Mouse (Mus musculus) erythroblast, adult 5-6 weeks (primary cell): ENCODE measurements around the gene Rnf144b. TPM values are rescaled to one million over a fixed set of nuclear protein-coding genes. Genes with fewer than 3 reads are reported as not detected.

Source experiments
- ATAC-seq: replicated peaks from 2 replicates; pipeline ENCODE4 v1.8.0; 2016; ENCODE audit warnings: moderate number of reproducible peaks, mild to moderate bottlenecking, moderate TSS enrichment, inconsistent platforms; ENCODE audit not compliant: poor library complexity, low FRiP score, severe bottlenecking
- total RNA-seq, 2 experiments: library from RNA; stranded (forward) in 1 of 2; stranded (reverse) in 1 of 2; fragments of 150-400 nt in 1 of 2; fragments of 200-764, 138-1000 nt in 1 of 2; gene quantifications; 2 replicates each; pipeline versions ENCODE4 v1.2.3 to v1.2.4; 2015 to 2017; ENCODE audit warnings: low replicate concordance in 2 of 2

The Rnf144b gene
- total RNA-seq, 2 experiments from 2014 or later: 4.9 to 6.7 TPM

DNA sequence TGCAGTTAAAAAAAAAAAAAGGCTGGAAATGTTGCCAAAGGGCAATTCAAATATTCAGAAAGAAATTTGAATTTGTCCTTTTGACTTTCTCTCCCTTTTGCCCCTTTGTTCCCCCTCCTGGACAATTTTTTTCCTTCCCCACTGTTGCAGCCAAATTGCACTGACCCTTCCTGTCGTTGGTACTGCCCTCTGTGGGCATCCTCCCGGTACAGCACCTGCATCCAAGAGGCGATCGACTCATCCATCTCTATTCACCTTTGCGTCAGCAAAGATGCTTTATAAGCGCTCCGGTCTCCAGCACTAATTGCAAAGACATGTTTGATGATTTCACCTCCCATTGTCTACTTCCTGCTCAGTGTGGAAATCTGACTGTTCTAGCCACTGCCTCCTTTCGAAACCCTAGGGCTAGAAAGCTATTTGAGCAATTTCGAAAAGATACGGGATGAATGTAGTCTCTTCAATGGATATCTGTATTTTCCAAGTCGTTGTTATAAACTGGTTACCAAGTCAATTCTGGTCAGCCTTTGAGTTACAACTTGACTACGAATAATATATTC is 1.0 kb upstream of the Rnf144b start:
- 0 out of 2 replicates have a peak, but pooled peaks have one; percentile 57 for ATAC-seq

DNA sequence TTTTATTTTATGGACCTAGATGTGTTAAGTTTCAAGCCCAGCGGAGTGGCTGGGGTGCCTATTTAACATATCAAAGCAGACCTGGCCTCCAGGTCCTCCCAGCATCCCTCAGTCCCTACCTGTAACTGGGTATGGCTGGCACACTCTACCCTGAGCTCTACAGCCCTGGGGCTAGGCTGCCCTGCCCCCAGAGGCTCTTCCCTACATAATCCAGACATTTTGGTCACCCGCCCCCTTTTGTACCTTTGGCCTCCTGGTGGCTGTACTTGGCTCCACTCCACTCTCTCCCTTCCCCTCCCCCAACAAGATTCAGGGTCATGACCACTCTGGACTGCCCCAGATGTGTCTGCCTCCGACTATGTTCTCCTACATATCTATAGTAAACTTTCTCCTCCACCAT is 2.0 kb downstream of the Rnf144b start:
- ATAC-seq: no peak

- no peak for ATAC-seq
Measured at GRCm38 (mm10) chr13:47124986-47125385, 2.5 kb downstream of the Rnf144b start.

DNA sequence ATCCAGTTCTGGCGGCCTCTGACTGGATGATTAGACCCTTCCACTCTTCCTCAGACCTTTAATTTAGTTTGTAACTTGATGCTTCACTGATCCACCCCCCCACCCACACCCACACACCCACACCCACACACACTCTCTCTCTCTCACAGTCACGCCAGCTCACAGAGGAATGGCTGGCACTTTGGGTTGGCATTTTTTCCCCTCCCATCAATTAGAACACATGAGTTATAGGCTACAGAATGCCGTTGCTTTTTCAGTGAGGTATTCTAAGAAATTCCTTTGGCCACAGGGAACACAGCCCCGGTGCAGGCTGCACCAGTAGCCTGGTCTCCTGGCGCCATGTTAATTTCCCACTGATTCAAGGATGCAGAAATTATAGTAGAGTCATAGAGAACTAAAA is 3.1 kb downstream of the Rnf144b start:
- no peak for ATAC-seq

GRCm38 (mm10) chr13:47129090-47129489 is 6.6 kb downstream of the Rnf144b start:
- no peak for ATAC-seq

- ATAC-seq: no peak
Measured at GRCm38 (mm10) chr13:47133058-47133457, 10.6 kb downstream of the Rnf144b start.

DNA sequence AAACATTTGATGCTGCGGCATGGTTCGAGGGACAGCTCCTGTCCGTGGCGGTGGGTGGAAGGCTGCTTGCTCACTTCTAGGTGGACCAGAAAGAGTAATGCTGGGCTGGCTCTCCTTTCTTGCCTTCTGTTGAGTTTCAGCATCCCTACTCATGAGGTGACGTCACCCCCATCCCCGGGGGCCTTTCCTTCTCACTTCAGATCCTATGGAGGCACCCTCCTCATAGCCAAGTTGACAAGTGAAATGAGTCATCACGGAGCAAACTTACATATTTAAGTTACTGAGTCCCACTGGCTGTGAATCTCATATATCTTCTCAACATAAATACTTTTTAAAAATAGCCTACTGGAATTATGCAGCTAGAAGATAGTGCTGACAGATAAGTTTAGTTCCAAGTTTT is 12.4 kb downstream of the Rnf144b start:
- no peak for ATAC-seq

DNA sequence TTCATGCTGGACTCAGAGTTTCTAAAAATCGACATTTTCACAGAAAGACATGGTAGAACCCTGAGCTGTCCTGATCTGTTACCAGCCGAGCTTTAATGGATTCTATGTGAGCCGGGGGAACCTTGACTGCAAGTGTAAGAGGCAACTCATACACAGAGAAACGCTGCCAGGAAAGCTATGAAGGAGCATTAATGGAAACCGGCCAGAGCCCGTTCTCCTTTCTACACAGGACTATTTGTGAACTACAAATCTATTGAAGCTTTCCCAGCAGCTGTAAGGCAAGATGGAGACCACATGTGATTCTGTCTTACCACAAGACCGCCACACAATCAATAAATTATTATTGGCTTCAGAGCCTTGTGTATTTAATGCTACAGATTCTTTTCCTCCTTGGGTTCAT is 13.3 kb downstream of the Rnf144b start:
- ATAC-seq: no peak

DNA sequence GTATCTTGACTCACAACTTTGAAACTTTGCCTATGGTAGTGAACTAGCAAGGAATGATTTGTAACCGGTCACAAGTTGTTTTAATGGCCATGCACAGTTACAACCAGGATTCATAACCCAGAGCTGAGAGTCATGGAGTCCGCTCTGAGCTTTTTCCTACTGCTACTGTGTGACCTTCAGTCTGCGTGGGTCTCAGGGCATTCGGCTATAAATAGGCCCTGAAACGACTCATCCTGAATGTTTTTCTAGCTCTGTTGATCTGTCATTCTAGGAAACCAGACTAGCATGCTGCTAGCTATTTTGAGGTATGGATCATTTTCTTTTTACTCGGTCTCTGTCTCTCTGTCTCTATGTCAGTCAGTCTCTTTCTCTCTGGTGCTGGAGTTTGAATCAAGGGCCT is 20.3 kb downstream of the Rnf144b start:
- ATAC-seq: no peak

- no peak for ATAC-seq
Measured at GRCm38 (mm10) chr13:47145939-47146338, 23.5 kb downstream of the Rnf144b start.

- ATAC-seq: no peak
Measured at GRCm38 (mm10) chr13:47146388-47146787, 23.9 kb downstream of the Rnf144b start.

GRCm38 (mm10) chr13:47148573-47148972 is 26.1 kb downstream of the Rnf144b start:
- ATAC-seq: no peak

- no peak for ATAC-seq
Measured at GRCm38 (mm10) chr13:47149993-47150392, 27.5 kb downstream of the Rnf144b start.

DNA sequence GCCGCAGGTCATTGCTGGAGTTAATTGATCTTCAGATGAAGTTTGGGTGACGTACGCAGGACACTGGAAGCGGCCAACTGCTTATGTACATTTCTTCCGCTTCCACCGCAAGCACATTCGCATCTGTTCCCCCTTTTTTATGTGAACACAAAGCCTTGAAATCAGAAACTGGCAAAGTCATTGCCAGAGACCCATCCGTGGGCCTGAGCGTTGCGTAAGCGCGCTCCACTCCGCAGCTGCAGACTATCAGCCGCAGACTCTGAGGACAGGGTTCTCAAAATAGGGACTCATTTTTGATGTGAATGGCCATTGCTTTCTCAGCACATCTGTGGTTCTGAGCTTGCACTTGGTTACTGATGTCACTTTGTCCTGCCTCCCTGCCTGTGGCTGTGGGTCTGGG is 28.6 kb downstream of the Rnf144b start:
- ATAC-seq: no peak

GRCm38 (mm10) chr13:47152390-47152789 is 29.9 kb downstream of the Rnf144b start:
- peak; percentile 78 for ATAC-seq

- no peak for ATAC-seq
Measured at GRCm38 (mm10) chr13:47153206-47153605, 30.8 kb downstream of the Rnf144b start.

DNA sequence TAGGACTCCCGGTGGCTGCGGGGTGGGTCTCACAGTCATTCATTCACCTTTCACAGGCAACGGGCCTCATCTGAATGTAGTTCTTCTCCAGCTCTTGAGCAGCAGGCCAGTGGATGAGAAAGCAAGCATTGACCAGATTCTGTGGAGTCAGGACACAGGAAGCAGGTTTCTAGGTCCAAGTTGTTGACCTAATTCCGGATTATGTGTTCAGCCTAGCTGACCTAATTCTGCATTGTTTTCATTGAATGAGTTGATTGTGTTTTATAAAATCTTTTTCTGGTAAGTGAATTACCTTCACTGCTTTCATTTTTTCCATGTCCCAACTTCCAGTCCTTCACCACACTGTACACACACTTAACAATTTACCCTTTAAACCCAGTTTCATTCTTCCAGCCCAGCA is 32.4 kb downstream of the Rnf144b start:
- ATAC-seq: no peak

DNA sequence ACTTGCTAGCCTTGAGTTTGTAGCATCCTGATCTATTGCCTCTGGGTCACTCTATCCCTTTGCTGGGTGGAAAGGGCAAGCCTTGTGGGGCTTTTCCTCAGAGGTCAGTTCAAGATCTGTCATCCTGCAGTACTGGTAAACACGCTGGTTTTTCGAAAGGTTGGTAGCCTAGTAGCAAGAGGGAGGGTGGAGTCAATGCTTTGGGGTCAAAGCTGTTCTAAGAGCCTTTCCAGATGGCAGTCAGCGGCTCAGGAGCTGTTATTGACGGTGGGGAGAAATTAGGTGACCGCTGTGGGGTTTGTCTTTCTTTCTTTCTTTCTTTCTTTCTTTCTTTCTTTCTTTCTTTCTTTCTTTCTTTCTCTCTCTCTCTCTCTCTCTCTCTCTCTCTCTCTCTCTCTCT is 34.4 kb downstream of the Rnf144b start:
- ATAC-seq: no peak

GRCm38 (mm10) chr13:47162001-47162400 is 39.5 kb downstream of the Rnf144b start:
- ATAC-seq: no peak

GRCm38 (mm10) chr13:47164732-47165131 is 42.3 kb downstream of the Rnf144b start:
- ATAC-seq: no peak

- no peak for ATAC-seq
Measured at GRCm38 (mm10) chr13:47165261-47165660, 42.8 kb downstream of the Rnf144b start.

- ATAC-seq: no peak
Measured at GRCm38 (mm10) chr13:47168484-47168883, 46.0 kb downstream of the Rnf144b start.
